Mouse (Mus musculus) ES-E14 (cell line): ENCODE measurements at regions not wholly inside any gene's neighbourhood (a gene's known extent, or its start where the extent isn't known, plus 50 kb on each side); places are given as distances from the start of the nearest gene placed in this dataset.

Experiments
- CHD2 ChIP-seq: IDR thresholded peaks from 2 replicates; pipeline ENCODE4 v1.6.1; 2014; ENCODE audit warnings: mild to moderate bottlenecking, low read depth, low read length, inconsistent platforms
- HCFC1 ChIP-seq: IDR thresholded peaks from 2 replicates; pipeline ENCODE4 v1.6.1; 2012; ENCODE audit warnings: low read length, inconsistent platforms, borderline replicate concordance; ENCODE audit not compliant: insufficient read depth
- MAFK ChIP-seq: IDR thresholded peaks from 2 replicates; pipeline ENCODE4 v1.6.1; 2014; ENCODE audit warnings: mild to moderate bottlenecking, low read depth, low read length, inconsistent platforms; ENCODE audit not compliant: insufficient read depth
- ZC3H11A ChIP-seq: IDR thresholded peaks from 2 replicates; pipeline ENCODE4 v1.6.1; 2012; ENCODE audit warnings: low read depth, mild to moderate bottlenecking, inconsistent platforms, low read length, borderline replicate concordance
- ZNF384 ChIP-seq: IDR thresholded peaks from 2 replicates; pipeline ENCODE4 v1.6.1; 2012; ENCODE audit warnings: low read depth, low read length, inconsistent platforms

GRCm38 (mm10) chr7:116606751-116607483 lies 102.7 kb downstream of the Nucb2 start:
- TF ChIP-seq HCFC1, result no peak
- no peak for TF ChIP-seq ZC3H11A
- no peak for TF ChIP-seq ZNF384
- no peak for TF ChIP-seq CHD2
- TF ChIP-seq MAFK, result no peak
